Mouse (Mus musculus): ENCODE measurements around the gene Clpb.

GRCm38 (mm10) chr7:101830373-101830772 is 166.9 kb downstream of the Clpb start:
- TF ChIP-seq CTCF (IDR thresholded peaks at IDR 0.05; ENCODE audit: extremely low read depth, insufficient read length, insufficient replicate concordance, low read depth, low read length) = no peak
- TF ChIP-seq POLR2A (IDR thresholded peaks at IDR 0.05; ENCODE audit: low read depth, low read length) = no peak
